Mouse (Mus musculus): ENCODE measurements at regions not wholly inside any gene's neighbourhood (a gene's known extent, or its start where the extent isn't known, plus 50 kb on each side); places are given as distances from the start of the nearest gene placed in this dataset.

- no peak for DNase-seq
Measured at GRCm38 (mm10) chr15:62056889-62057288, 1134.1 kb upstream of the A1bg start.

- DNase-seq: no peak
Measured at GRCm38 (mm10) chr15:62056401-62056800, 1133.6 kb upstream of the A1bg start.

GRCm38 (mm10) chr15:62055011-62055410, 1132.2 kb upstream of the A1bg start:
- no peak for DNase-seq

DNA sequence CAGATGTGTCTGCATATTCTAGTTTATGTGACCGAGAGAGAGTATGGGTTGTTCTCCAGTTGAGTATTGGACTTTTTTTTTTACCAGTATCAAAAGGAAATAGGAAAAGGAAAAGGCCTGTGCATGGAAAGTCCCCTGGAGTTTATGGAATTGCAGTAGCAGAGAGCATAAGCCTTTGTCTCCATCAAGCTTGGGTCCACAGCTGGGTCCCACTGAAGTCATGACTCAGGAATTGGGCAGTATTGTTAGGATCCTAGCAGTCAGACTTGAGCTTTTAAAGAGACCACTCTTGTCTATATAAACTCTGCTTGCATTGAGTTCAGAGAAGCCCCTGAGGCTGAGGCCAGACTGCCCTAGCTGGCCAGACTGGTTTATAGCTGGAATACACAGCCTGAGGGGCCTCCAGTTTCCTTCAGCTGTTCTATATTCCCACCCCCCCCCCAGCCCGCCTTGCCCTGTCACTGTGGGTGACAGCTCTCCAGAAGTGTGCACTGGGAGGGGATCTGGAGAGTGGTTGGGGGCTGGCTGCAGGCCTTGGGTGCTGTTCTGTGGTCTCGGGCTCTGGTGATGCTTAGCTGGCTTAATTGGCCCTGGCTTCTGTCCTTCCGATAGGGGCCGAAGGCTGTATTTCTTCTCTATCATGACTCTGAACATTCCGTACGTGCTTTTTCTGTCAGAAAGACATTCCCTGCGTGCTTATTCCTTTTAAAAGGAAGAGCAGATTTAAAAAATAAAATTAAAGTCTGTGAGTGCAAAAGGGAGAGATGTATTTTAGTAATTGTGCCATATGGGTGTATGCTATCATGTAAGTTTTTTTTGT, 1130.8 kb upstream of the A1bg start:
- DNase-seq: no peak

DNA sequence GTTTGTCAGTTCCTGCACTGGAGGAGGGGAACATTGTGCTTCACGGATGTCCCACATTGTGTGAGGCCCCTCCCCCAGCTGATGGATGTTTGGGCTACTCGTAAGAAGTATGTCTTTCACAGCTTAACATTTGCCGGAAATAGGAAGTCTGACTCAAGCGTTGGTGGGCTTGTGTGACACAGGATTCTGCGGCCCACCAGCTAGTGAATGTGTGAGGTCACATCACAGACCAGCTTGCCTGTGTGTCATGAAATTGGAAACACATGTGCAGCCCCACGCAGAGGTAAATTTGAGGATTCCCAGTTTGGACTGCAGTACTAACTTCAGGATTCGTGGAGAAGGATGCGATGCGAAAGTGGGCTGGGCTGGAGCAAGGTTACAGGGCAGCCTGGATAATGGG, 1126.6 kb upstream of the A1bg start:
- DNase-seq: no peak

- DNase-seq: no peak
Measured at GRCm38 (mm10) chr15:62048981-62049380, 1126.2 kb upstream of the A1bg start.

DNA sequence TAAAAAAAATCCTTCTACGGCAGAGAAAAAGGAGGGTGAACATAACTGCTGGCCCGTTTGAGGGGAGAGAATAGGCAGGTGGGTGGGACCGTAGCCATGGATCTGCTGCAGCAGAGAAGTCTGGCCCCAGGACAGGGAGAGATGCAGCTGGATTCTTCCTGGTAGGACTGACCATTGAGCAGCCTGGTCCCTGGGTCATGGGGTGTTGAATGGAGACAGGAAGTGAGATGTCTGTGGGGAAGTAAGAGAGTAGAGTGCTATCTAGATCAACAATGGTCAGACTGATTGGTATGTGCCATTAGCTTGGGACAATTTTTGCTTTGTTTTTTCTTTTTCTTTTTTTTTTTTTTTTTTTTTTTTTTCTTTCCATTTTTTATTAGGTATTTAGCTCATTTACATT, 1123.5 kb upstream of the A1bg start:
- DNase-seq: no peak

GRCm38 (mm10) chr15:62044654-62045335, 1122.0 kb upstream of the A1bg start:
- DNase-seq: peak; percentile 38

GRCm38 (mm10) chr15:62043617-62044392, 1121.0 kb upstream of the A1bg start:
- peak; percentile 55 for DNase-seq

DNA sequence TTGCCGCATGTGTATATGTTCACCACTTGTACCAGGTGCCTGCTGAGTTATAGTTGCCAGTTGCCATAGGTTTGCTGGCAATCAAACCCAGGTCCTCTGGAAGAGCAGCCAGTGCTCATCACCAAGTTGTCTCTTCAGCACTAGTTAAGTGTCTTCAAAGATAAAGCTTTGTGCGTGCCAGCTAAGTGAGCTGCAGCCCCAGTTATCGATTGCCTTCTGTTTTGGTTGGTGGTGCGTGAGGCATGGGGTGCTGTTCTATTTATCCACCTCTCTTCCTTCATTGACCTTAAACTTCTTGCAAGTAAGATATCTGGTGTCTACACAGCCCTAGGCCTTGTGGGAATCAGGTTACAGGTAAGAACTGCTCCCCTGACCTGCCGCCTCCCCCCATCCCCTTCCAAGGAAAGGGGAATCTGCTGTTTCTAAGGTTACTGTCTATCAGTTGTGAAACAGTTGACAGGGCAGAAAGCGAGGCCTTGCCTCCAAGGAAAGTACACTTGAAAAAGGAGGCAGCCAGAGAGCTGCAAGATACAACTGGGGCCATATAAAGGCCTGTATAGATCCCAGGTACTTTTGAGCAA, 1120.2 kb upstream of the A1bg start:
- DNase-seq: no peak

Data from kidney, adult 18-20 months (tissue).